Mouse (Mus musculus) adrenal gland, postnatal 25 days (tissue): Measurements from ENCODE around the gene Clec10a. TPM values are rescaled to one million over a fixed set of nuclear protein-coding genes. Genes with fewer than 3 reads are reported as not detected.

Experiments
- DNase-seq: peaks from one replicate; pipeline ENCODE4 v3.0.0; 2021; ENCODE audit warnings: mixed read lengths
- total RNA-seq: library from RNA; stranded (reverse); gene quantifications from 2 replicates; pipeline ENCODE4 v1.2.3, GENCODE M21; 2021

Clec10a gene
- total RNA-seq, 1 experiment from 2014 or later = 2.0 TPM

DNA sequence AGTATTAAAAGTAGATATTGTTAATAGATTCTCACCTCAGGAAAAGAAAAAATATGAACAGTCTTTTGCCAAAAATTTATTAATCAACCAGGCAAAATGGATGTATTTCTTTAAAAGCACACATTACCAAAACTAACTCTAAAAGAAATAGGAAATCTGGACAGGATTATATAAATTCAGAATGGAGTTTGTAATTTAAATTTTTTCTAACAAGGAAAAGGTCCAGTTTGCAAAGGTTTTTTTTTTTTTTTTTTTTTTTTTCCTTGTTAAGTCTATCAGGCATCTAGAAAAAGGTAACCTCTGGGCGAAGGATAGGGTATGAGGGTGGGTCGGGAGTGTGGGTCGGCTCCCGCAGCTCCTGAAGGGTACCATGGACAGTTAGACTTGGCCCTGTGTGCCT is 24.5 kb downstream of the Clec10a start:
- DNase-seq = no peak

DNA sequence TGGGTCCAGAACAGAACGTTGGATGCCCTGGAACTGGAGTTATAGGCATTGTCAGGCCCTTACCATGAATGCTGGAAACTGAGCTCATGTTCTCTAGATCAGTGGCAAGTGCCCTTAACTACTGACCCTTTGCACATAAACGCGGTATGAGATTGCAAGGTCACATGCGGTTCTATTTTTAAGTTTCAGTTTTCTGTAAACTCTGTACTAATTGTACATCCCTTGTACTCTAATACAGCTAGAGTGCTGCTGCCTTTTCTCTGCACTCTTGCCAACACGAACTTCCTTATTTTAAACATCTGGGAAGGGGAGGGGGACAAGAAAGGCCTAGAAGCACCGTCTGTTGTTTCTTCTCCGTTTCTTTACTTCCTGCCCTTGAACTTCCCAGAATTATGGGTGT is 29.1 kb downstream of the Clec10a start:
- DNase-seq = no peak

DNA sequence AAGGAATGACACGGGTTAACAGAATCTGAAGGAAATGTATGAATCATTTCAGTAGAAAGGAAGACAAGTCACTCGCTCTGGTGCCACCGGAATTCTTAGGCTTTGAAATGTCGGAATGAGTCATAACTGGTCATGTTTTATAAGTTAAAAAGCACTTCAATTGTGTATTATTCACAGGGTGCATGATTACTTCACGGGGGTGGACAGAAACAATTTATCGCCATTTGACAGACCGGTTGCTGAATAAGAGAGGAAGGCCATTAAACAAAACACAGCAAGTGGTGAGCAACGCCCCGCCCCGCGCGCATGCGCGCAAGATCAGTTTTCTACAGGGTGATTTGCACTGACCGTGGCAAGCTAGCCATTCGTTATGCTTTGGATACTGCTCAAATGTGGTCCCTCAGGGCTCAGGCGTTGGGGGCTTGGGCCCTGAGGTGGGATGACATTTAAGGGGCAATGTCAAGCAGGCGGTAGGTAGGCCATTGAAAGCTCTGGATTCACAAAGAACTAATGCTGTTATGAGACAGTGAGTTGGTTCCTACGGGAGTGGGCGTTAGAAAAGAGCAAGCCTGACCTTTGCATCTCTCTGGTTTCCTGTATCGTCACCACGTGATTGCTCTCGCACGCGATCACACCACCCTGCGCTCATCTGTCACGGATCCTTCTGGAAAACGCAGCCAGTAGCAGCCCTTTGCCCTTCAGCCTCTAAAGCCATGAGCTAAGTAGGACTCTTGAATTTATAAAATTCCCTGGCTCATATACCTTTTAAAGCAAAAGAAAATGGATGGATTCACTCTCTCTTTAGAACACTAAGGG is 33.5 kb downstream of the Clec10a start:
- peak; percentile 68 for DNase-seq

DNA sequence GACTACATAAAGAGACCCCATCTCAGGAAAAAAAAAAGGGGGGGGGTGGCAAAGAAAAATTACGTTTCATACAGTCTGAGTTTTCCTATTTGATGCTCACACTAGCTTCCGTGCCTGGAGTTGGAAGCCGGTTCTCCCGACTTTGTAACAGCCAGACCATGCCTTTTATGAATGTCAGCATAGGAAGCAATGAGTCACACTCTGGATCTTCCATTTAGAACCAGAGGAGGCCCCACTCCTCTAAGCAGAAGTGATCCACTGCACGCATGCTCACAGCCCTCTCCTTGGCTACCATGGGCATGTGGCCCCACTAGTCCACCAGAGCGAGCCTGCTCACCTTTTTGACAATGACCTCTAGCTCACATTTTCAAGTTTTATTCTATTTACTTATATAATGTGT is 35.2 kb downstream of the Clec10a start:
- DNase-seq = no peak

DNA sequence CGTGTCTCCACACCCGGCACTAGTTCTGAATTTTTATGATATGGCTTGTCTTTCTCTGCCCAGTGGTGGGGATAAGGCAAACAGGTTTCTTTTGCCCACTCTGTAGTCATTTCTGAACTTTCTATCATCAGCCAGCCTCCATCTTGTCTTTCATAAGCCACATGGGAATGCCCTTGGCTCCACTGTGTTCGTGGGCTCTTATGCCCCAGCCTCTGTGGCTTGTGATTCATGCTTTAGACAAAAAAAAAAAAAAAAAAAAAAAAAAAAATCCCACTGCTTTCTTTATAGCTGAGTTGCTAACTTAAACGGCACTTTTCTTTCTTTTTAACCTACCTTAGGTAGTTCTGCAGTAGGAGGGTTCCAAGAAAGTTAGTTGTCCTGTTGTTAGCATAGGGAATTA is 36.2 kb downstream of the Clec10a start:
- DNase-seq = no peak

DNA sequence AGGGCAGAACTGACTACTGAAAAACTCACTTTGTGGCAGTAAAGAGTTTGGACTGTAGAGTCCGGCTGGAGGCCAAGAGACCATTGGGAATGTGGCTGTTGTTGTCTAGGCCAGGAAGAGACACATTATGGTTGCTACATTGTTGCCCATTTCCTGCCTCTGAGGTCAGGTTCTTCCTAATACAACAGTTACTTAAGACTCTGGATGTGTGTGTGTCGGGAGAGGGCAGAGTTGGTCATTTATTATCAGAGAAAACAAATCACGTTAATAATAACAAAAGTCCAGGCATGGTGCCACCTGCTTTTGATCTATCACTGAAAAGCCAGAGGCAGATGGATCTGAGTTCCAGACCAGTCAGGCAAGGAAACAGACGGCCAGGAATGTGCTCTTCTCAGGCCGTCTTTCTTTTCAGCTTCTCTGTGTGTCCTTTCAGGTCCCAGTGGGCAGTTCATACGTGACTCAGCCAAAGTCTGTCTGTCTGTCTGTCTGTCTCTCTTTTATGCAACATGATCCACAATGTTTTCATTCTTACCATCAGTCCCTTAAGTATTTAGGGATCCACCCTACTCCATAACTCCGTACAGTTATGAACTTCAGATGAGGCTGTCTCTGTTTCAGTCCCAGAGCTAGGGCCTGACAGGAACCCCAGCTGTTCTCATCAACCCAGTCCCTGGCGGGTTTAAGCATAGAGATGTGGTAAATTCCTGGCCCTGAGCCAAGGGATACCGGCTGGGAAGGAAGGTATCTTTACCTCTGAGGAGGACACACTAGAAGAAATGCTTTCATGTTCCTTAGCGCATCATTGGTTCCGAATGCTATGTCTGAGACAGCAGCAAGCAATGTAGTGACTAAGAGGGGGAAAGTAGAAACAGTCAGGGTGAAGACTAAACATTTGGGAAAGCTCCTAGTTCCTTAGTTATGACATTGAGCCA is 37.6 kb downstream of the Clec10a start:
- DNase-seq = no peak

DNA sequence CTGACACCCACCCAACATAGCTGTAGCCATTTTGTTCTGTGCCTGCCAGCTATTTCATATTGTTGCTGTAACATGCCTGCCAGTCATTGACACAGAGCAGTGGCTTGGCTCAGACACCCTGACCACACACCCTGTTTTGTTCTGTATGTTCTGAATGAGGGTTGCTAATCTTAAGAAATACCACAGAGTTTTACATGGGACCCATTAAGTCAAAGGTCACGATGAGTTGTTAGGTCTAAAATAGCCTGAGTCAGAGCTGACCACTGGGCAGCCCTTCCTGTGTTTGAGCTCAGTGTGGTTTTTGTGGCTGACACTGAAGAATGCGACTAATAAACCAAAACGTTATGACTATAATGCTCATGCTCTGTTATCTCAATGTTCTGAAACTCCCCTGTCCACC is 42.3 kb downstream of the Clec10a start:
- DNase-seq = no peak

DNA sequence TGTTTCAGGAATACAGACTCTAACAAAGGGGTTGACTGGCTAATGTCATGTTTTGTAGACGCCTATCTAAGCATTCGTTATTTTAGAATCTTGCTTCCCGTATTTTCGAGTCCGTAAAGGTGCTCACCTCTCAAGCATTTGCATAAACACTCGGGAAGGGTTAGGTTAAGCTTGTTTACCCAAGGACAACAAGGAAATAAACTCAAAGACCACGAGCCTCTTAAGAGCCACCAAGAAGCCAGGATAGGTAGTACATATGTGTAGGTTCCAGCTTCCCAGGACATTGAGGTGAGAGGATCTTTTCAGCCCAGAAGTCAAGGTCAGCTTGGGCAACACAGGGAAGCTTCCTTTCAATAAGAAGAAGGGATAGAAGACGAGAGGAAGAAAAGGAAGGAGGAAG is 43.1 kb downstream of the Clec10a start:
- no peak for DNase-seq

DNA sequence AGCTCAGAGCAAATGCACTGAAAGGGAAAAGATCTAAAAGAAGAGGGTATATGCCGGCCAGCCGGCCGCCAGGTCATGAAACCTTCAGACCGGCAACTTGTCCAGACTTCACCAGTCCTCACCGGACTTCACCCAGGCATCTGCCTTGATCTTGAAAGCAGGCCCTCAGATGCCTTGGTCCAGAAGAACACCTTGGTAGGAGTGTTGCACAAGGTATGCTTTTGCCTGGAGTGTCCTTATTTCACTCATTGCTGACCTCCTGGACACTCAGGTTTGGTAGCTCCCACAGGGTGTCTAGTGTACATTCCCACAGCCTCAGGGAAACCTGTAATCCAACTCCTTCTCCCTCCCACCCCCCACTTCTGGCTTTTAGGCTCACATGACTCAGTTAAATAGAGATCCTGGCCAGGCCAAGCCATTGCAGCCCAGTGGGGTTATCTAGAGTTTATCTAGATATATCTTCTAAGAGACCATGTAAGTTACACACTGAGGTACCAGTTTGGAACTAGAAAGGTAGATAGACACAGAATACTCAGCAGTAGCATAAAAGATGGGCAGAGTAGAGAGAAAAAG is 44.1 kb downstream of the Clec10a start:
- no peak for DNase-seq

DNA sequence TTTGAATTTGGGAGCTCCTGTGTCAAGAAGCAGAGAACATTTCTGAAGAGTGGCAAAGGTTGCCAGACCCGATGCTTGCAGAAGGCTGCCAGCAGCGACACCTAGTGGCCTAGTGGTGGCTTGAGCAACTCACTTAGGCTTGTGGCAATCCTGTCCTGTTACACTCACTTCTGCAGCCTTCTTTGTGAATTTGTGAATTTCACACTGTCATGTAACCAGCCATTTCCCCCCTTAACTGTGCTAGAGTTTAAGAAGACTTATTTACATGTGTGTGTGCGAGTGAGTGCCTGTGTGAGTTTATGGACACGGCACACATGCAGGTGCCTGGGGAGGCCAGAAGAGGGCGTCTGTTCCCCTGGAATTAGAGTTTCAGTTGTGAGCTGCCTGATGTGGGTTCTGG is 45.7 kb downstream of the Clec10a start:
- DNase-seq = peak; percentile 90

DNA sequence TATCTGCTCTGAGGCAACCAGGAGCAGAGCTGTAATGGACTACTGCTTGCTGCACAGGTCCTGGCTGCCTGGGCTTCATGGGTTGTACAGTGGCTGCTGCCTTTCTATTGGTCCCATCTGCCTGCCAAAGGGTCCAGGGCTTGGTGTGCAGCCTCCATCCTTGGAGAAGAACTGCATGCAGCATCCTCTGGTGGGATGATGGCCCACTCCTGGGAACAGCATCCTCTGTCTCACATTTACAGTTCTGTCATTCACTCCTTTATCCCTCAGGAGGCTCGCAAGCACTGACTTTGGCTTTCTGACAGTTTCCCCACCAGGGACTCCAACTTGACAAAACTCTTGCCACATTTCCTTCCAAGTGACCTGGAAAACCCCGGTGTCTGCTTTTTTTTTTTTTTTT is 50.8 kb downstream of the Clec10a start:
- no peak for DNase-seq

DNA sequence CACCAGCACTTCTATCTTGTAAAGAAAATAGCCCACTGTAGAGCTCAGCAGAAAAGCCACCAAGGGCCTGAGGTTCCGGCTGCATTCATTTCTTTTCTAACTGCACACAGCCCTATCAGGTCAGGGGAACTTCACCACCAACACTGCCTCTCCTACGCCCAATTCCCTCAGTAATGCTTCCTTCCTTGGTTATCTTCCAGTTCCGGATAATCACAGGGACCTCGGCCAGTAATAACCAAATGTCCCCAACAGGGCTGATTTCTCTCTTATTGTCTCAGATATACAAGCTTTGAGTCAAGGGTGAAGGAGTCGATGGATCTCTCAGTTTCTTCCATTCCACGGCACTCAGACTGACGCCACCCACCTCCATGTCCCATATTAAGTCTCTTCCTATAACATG is 51.3 kb downstream of the Clec10a start:
- no peak for DNase-seq

DNA sequence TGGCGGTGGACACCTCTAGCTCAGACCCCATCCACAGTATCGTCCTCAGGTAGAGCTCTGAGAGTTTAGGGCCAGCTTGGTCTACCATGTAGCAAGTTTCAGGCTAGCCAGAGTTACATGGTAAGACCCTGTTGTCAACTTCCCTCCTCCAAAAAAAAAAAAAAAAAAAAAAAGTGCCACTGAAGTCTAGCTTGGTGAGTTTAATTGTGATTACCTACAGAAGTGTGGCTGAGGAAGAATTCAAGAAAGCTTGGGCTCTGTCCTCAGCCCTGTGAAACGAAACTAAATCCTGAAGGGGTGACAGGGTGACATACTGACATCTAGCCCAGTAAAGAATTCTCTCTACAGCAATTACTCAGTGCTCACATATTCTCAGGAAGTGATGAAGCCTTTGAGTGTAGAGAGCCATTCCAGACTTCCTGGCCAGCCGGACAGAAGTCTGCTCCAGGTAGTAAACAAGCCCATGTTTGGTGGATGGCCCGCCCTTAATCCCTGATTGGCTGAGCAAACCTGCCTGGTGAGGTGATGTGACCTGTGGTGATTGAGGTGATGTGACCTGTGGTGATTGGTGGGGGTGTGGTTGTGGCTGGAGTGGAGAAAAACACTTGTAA is 52.9 kb downstream of the Clec10a start:
- no peak for DNase-seq

DNA sequence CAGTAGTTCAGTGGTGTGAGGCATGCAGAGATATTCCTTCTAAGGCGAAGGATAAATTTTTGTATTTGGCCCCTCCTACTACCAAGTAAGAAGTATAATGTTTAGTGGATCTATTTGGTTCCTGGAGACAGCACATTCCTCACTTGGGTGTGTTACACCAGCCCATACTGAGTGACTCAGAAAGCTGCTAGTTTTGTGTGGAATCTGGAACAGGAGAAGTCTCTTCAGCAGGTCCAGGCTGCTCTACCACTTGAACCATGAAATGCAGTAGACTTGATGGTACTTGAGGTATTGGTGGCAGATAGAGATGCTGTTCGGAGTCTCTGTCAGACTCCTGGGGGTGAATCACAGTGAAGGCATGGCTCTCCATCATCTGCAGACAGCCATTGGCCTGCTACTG is 54.7 kb downstream of the Clec10a start:
- no peak for DNase-seq

DNA sequence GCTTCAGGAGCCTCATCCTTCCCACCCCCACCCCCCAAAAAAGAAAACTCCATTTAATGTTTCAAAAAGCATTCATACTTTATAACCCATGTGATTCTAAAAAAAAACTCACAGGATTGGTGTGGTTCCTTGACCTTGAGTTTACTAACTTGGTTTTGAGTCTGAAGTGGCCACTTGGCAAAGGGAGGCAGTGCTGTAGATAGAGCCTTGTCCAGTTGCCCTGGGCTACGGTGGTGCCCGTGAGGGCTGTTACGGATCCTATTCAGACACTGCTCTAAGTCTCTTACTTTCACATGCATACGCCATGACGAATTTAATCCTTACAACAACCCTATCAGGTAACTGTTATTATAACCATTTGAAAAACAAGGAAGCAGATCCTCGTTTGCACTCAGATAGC is 56.0 kb downstream of the Clec10a start:
- DNase-seq = no peak

DNA sequence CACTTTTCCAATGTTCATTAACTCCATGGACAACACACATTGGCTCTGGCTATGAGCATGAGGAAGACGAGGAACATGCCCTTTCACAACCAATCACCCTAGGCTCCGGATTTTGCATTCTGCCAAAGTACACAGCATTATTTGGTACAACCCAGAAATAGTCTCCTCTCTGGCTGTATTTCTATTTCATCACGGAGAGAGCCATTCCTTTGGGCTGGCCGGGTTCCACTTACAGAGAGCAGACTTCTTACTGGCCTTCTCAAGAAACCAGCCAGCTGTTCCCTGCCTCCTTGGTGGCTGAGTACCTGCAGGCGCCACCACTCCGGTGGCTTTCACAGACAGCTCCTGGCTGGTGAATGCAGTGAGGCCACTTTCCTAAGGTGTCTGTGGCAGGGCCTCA is 56.4 kb downstream of the Clec10a start, which contains the start of gene Slc16a11:
Gene Slc16a11 (plus strand): TSS at position 330 of the 400 bp plus-strand sequence.
- DNase-seq = no peak

DNA sequence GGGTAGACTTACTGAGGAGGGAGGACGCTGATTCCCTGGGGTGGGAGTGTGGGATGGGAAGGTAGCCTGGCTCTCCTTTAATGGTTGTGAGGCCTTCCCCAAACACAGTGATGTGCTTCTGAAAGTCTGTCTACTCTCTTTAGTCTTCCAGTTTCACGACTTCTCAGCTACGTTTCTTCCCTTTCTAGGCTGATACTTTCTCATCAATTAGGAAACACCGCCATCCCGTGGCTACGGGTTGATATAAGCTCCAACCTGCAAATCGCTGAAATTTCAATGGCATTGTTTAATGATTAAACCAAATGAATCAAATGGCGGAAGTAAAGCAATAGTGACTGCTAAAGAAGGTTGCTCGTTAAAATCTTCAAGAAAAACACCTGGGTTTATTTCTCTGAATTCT is 56.9 kb downstream of the Clec10a start:
- DNase-seq = peak; percentile 67

DNA sequence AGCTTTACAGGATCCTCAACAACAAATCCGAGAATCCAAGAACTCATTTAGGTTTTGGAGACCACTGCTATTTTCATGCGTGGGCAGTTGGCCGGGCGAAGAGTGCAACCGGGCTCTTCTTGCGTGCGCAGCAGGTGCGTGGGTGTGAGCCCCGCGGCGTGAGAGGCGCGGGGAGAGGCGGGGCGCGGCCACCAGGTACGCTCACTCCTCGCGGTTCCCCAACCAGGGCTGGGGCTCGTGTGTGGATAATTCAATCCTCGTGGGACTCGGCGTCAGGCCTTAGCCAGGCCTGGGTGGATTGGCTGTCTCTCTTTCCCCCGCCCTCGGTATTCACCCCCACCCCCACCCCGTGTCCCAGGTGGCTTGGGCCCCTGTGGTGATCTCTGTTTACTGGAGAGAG is 57.7 kb downstream of the Clec10a start:
- no peak for DNase-seq

DNA sequence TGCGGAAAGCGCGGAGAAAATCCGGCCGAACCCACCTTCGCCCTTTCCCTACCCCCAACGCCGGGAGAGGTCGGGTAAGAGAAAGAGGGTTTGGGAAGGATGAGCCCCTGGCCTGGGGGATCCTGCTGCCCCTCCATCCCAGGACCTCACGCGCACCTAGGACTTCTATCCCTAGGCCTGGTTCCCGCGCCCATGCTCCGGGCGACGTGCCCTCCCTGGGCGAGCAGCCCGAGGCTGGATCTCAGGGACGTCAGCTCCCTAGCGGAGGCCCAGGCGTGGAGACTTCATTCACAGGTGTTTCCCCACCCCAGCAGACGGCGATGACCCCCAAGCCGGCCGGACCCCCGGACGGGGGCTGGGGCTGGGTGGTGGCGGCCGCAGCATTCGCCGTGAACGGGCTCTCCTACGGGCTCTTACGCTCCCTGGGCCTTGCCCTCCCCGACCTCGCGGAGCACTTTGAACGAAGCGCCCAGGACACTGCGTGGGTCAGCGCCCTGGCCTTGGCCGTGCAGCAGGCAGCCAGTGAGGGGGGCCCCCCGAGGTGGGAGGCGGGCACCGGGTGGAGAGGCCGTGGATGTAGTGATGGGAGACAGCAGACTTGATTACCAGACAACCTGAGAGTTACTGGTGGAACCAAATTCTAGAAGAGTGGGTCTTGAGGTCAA is 58.3 kb downstream of the Clec10a start:
- DNase-seq = peak; percentile 45

DNA sequence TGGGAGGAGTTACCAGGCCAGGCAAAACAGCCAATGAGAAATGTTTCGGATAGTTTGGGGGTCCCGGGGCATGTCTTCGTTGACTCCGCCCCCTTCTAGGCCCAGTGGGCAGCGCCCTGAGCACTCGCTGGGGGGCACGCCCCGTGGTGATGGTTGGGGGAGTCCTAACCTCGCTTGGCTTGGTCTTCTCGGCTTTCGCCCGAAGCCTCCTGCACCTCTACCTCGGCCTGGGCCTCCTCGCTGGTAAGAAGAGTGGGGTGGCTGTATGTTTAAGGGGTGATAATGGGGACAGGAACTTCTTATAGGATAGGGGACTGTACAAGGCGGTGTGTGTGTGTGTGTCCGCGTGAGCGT is 58.8 kb downstream of the Clec10a start:
- no peak for DNase-seq

DNA sequence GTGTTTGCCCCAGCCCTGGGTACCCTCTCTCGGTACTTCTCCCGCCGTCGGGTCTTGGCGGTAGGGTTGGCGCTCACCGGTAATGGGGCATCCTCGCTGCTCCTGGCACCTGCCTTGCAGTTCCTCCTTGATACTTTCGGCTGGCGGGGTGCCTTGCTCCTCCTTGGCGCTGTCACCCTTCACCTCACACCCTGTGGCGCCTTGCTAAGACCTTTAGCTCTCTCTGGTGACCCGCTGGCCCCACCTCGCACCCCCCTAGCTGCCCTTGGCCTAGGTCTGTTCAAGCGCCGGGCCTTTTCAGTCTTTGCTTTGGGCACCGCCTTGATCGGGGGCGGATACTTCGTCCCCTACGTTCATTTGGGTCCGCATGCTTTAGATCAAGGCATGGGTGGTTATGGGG is 59.3 kb downstream of the Clec10a start:
- DNase-seq = no peak

DNA sequence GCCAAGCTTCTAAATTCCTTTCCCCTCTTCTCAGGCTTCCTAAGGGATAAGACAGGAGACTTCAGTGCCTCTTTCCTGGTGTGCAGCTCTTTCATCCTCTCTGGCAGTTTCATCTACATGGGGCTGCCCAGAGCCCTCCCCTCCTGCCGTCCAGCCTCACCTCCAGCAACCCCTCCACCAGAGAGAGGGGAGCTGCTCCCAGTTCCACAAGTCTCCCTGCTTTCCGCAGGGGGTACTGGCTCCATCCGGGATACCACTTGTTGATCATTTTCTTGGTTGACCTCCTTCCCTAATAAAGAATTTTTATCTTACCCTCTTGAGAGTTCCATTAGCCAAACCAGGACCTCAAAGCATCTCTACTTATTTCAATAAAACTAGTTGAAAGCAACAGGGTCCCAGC is 60.1 kb downstream of the Clec10a start:
- no peak for DNase-seq
